Mouse (Mus musculus): ENCODE data around the gene Gm49355.

The Gm49355 gene

DNA sequence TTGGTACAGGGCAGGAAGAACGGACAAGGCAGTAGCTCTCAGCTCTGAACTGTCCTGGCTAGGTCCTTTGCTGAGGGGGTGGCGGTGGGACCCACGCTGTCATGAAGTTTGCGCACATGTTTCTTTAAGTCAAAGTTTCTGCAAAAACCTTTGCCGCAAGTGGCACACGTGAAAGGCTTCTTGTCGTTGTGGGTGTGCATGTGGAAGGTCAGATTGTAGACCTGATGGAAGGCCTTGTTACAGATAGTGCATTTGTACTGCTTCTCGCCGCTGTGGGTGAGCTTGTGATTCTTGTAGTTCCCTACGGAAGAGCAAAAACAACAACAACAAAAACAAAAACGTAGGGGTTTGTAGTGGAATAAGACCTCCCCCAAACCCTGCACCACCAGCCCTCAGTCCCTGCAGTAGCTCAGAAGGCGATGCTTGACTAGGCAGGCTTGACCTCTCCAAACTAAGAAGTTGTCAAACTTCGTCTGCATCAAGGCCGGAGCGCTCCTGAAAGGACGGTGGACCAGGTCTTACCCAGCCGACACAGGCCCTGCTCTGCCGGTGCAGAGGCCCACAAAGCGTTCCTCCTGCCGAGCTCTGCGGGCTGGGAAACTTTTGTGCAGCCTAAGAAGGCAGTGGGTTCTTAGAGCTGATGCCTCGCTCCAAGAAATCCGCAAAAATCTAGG, 58.8 kb downstream of the Gm49355 start:
- DNase-seq (ENCODE audit: low spot score in 2 of 2): no peak

DNA sequence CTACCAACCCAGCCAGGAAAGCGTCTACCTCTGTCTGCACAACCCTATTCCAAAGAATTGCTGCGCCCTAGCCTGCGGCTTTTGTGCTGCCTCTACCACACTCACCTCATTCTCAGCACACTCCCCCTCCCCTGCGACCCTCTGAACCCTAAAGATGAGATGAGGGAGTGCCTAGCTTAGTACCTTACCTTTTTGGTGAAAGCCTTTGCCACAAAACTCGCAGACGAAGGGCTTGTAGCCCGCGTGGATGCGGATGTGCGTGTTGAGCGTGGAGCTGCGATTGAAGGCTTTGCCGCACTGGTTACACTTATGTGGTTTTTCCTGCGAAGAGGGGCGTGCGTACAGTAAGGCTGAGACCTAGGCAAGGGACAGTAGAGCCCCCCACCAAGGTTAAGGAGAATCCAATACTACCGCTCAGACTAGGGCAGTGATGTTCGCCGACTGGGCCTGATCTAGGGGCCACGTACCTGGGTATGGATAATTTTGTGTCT, 59.7 kb downstream of the Gm49355 start:
- no peak for DNase-seq (ENCODE audit: low spot score in 2 of 2)

DNA sequence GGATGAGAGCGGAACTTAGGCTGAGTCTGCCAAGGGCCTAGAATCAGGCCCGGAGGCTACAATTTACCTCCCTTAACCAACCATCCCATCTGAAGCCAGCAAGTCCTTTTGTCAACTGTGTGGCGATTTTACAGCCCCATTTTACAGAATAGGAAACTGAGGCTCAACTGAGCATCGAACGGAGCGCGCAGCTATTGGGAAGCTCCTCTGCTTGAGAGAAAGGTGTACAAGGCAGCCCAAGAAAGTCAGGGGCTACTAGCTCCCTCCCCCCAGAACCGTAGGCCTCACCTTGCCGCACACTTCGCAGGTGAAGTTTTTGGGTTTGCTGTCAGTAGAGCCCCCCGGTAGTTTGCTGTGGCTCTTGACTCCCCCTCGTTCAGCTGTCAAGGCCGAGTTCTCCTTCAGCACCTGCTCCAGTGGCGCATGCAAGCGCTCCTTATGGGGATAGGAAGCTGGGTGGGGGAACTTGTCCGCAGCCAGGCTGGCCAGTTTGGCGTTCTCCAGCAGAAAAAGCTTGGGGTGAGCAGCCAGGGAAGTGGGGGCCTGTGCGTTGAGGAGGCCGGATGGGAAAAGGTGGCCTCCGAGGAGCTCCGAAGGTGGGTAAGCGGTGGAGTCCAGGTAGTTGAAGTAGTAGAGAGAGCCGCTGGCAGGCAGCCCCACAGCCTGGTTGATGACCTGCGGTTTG, 60.4 kb downstream of the Gm49355 start:
- no peak for DNase-seq (ENCODE audit: low spot score in 2 of 2)

DNA sequence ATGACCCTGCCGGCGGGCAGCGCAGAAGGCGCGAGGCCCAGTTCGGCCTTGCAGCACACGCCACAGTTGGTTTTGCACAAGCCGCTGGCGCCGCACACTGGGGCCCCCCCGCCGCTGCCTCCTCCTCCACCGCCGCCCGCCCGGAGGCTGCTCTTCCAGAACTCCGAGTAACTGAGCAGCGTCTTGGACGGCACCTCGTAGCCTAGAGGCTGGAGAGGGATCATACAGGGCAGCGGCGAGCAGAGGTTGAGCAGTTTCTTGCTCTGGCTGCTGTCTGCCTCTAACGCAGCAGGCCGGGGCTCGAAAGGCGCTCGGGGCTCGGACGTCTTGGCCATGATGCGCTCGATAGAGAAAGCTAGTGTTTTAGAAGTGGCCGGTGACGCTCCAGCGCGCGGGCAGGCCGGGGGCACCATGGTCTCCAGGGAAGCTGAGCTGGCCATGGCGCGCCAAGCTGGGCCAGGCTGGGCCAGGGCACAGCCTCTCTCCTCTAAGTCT, 61.0 kb downstream of the Gm49355 start:
- DNase-seq (ENCODE audit: low spot score in 2 of 2): no peak

DNA sequence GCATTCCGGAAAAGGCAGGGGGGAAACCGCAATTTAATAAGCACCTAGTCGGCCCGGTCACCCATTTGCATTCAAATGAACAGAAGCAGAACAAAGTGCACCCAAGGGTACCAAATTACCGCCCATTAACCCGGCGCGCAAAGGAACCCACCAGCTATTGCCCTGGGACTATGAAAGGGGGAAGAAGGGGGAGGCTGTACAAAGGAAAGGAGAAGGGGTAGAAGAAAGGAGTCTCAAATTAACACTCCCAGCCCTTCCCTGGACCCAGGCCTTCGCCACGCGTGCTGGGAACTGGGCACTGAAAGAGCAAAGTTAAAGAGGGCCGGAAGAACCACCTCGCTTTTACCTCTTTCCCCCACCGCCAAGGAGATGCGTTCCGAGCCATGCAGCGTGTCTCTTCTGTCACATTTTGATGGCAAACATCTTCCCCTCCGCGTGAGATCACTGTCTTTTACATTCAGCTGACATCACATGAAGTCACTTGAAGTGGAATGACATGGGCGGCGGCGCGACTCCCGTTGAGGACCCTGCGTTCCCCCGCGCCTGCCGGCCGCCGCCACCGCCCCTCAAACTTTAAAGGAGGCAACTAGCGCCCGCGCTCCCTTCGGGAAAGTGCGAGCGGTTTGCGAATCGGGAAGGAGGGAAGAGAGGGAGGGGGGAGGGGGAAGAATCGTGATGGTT, 61.6 kb downstream of the Gm49355 start:
- no peak for DNase-seq (ENCODE audit: low spot score in 2 of 2)

DNA sequence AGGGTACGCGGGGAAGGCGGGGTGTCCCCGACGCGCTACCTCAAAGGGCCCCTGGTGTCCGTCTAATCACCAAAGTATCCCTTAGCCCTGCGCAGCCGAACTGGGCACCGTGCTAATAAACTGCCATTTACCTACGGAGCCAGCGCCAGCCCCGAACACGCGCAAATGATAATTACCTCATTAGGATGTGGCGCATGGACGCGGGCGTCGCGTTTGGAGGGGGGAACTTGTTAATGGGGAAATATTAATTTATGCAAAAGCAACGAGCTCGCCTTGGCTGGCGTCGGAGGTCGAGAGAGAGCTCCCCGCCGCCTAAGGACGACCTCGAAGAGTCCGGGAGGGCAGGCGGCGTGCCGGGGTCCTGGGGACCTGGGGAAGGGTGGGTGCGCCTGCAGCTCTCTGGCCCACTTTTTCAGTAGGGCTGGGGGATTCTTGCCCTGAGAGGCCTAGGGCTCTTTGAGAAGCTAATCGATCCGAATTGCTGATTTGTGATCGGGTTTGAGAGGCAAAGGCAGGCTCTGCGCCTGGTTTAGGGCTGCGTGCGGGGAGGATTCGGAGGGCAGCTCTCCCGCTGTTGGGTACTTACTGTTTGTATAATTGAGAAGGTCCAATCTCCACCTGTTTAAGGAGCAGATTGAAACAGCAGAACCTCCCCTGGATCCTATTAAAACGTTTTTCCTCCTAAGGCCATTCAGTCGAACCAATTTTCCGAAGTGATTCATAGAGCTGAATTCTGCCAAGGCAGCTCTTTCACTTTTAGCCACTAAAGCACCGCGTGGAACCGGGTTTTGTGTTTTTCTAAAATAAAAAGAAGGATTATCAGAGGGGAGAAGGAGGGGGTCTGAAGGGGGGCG, 62.5 kb downstream of the Gm49355 start:
- no peak for DNase-seq (ENCODE audit: low spot score in 2 of 2)

DNA sequence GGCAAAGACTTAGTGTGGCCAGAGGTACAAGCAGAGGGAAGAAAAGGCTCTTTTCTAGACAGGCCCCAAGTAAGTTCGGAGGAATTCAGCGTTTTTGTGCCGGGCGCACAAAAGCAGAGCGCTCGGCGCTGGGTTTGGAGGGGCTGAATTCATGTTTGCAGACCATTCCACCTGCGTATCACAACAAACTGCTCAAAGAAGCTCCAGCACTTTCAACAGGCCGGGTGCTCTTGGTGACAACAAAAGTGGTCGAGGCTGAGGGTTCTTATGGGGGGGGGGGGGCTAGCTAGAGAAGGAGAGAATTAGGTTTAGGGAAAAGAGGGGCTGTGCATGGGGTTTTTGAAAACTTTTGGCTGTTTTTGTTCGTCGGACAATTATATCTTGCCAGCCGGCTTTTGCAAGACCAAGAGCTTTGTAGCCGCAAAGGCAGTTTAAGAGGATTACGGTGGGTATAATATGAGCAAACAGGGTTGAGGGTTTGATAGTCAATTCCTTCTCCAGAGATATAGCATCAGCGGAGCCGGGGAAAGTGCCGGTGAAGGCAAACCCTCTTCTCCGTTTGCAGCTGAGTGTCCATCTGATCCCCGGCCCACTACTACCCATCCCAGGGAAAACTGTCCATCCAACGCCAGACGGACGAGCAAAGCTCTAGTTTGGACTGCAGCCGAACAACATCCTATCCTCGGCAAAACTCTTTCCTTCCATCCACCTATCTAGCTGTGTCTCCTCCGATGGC, 63.3 kb downstream of the Gm49355 start:
- no peak for DNase-seq (ENCODE audit: low spot score in 2 of 2)

DNA sequence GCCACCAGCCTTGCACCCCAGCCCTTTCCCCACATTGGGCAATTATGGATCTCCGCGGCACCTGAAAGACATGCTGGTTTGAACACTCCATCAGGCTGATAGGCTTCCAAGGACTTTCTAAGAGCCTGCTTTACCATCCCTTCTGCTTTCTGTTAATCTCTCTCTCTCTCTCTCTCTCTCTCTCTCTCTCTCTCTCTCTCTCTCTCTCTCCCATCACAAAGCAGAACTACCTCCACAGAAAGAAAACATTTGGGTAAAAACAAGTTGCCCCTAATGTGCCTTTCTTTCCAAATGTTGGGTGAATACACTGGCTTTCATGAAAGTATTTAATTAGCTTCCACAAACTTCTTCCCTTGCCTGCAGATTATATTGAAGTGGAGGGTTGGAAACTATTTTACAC, 64.3 kb downstream of the Gm49355 start, which contains the start of gene Fezf2:
Gene Fezf2 (minus strand): TSS at position 101 of the 400 bp plus-strand sequence.
- DNase-seq (ENCODE audit: low spot score in 2 of 2): no peak

DNA sequence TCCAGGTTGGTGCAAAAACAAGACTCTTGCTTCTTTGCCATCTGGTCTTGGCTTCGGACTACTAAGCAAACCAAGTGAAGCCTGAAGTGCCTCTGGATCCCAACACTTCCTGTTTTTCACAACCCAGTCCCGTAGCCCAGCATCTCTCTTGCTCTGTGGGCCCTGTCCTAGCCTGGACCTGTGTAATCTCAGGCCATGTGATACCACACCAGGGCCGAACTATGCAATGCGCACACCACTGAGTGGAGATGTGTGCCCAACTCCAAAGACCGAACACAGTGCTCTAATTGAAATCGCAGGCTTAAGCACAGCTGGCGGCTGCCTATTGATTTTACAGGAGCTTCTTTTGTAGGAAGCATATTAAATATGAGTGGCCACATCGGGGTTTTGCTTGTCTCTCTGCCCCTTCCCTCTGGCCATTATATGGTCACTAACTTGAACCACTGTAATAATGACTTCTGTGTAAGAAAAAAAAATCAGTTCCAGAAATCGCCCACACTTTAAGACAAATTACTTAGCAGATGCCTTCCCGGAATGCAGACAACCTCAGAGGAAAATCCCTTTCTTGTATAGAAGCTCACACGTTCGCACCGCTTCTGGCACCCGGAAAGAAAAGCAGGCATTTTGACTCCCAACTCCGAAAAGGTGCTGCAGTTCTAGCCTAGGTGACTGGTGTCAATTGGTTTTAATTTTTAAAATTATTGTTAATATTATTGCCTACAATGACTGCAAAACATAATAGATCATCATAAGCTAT, 65.7 kb downstream of the Gm49355 start:
- no peak for DNase-seq (ENCODE audit: low spot score in 2 of 2)

DNA sequence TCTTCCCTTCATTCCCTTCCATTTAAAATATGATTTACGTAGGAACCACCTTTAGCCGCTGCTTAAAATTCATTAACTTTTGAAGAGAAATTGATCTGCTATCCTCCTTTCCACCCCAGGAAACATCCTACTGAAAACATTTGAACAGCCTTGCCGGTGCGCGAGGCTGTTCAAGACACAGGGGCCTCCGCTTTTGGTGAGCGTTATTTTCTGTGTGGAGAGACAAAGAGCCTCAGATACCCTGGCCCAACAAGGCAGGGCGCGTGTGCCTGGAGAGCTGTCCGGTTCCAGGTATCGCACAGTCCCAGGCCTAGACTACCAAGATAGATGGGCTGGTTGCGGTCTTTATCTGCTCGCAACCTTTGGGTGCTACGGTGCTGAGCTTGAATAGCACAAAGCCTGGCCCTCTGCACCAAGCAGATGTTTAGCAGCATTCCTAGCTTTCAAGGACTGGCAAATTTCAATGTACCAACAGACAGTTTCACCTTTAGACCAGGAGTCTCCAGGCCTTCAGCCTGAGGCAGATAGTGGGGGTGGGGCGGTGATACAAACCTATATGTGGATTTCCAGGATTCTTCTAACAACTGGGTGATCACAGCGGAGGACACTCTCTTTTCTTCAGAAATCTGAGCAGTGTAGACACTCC, 66.6 kb downstream of the Gm49355 start:
- no peak for DNase-seq (ENCODE audit: low spot score in 2 of 2)
